Mouse (Mus musculus) olfactory bulb, adult 2 months (tissue): ENCODE results near the gene 2310030G06Rik.

ENCODE experiments used
- CTCF ChIP-seq: fragments of 200-500 bp; IDR thresholded peaks from 2 replicates; pipeline ENCODE4 v1.5.1; 2012; ENCODE audit warnings: low read depth, mild to moderate bottlenecking, low read length, moderate library complexity; ENCODE audit not compliant: insufficient read depth
- POLR2A ChIP-seq: fragments of 200-500 bp; IDR thresholded peaks from 2 replicates; pipeline ENCODE4 v1.6.1; 2012; ENCODE audit warnings: mild to moderate bottlenecking, low read depth, low read length, moderate library complexity; ENCODE audit not compliant: insufficient read depth

DNA sequence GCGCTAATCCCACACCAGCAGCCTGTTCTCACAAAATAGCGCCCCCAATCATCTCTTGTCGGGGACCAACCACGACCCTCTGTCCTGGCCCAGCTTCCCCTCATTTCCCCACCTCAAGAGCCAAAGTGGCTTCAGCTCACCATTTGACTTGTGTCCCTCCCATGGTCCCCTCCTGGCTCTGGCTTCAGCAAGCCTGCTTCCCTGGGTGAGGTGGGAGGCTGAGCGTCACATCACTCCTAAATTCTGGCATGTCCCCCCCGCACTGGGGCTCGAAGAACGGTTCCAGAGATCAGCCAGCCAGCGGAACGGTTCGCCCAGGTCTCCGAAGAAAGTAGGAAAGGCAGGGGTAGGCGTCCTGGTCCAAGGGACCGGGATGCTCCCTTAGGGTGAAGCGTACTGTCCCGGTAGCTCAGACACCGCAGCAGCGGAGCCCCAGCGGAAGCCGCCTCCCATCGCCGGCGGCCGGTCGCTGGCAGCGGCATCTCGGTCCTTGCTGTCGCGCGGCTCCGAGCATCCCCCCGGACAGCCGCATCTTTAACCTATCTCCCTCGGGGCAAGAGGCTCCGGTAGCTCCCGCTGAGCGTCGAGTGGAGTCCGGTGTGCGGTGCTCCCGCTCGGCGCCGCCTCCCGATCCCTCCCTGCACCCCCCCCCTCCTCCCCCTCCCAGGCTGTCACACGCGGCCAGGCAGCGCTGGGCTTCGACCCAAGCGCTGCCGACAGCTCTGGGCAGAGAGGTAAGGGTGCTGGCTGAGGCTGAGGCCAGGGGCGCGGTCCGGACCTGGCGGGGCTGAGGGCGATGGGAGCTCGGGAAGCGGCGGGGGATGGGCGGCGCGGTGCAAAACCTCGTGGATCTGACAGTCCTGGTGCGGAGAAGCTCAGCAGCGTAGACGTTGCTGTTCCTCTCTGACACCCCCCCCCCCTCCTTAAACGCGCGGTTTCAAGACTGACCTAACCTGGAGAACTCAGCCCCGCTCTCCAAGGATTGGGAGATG is 47.6 kb downstream of the 2310030G06Rik start:
- no peak for TF ChIP-seq CTCF
- TF ChIP-seq POLR2A, result no peak; the same call in 1 of the 2 replicates
